Comparison of ENCODE assay signal across 1 mouse cellular context in genomic region chr3:51400682-51401081, GRCm38 (mm10).
TF ChIP-seq lines count a peak whose summit lies in the region.

No protein-coding gene starts in this region.

TF ChIP-seq in CH12.LX, 34 proteins besides CTCF, POLR2A, EP300 and RAD21 (continued from another document):
- TF ChIP-seq MYC (IDR thresholded peaks at IDR 0.05; ENCODE audit: low read depth, low read length): no peak
- no peak for TF ChIP-seq PAX5 (IDR thresholded peaks at IDR 0.05; ENCODE audit: low read length)
- no peak for TF ChIP-seq JUND (conservative IDR thresholded peaks at IDR 0.05; ENCODE audit: low read depth, low read length)
- no peak for TF ChIP-seq NRF1 (IDR thresholded peaks at IDR 0.05; ENCODE audit: low read depth, low read length)
- TF ChIP-seq MAZ (IDR thresholded peaks at IDR 0.05; ENCODE audit: low read depth, low read length): no peak
- TF ChIP-seq TCF12 (IDR thresholded peaks at IDR 0.05; ENCODE audit: low read depth, low read length): no peak
- TF ChIP-seq CHD1 (IDR thresholded peaks at IDR 0.05; ENCODE audit: low read depth, low read length): no peak
- no peak for TF ChIP-seq RCOR1 (conservative IDR thresholded peaks at IDR 0.05; ENCODE audit: low read depth, low read length)
TF ChIP-seq in CH12.LX: peak in this region for 0.
